Mouse (Mus musculus): Measurements from ENCODE around the gene Hba-a2.
"Not testable (repeated sequence)": the region's sequence is repeated elsewhere in the genome, so short reads cannot be mapped to it uniquely, and the experiment has no call there.

Hba-a2 gene

GRCm38 (mm10) chr11:32283091-32283777, 13.1 kb upstream of the Hba-a2 start, which contains the start of gene Hba-a1:
Gene Hba-a1, plus strand, starts transcription at chr11:32283511.
- not testable (repeated sequence) for DNase-seq (ENCODE audit: extremely low spot score)

DNA sequence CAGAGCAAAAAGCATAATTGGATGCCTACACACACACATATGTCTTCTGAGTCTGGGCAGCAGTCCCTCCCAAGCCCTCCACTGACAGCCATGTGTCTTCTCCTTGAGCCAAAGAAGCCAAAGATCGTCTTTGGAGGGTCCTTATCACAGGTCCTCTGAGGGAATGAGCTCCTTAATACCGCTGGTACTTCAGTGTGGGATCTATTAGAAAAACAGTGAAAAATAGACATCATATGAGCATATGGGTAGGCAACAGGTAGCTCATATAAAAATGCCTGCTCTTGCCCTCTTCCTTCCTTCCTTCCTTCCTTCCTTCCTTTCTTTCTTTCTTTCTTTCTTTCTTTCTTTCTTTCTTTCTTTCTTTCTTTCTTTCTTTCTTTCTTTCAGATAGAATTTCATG, 11.7 kb upstream of the Hba-a2 start:
- DNase-seq (ENCODE audit: extremely low spot score), result not testable (repeated sequence)

DNA sequence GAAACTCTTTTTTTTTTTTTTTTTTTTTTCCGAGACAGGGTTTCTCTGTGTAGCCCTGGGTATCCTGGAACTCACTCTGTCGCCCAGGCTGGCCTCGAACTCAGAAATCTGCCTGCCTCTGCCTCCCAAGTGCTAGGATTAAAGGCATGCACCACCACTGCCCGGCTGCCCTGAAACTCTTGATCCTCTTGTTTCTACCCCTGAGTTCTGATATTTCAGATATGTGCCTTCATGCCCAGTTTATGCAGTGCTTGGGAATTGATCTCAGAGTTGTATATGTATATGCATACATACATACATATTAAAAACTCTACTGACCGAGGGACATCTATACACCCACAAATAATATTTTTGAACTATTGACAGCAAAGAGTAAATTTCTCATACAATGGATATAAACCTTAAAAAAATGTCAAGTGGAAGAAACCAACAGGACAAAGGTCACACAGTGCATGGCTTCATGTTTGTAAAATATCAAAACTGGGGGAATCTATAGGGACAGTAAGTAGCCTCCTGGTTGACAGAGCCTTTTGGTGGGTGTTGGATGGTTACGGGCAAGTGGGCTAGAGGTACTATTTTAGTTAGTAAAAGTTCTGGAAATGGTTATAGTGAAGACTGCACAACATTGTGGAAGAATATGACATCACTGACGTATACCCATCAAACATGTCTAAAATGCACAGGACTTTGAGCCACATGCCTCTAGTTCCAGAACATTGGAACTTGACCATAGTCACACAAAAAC, 11.1 kb upstream of the Hba-a2 start:
- no peak for DNase-seq (ENCODE audit: extremely low spot score)

- not testable (repeated sequence) for DNase-seq (ENCODE audit: extremely low spot score)
Measured at GRCm38 (mm10) chr11:32285887-32286286, 10.4 kb upstream of the Hba-a2 start.

- DNase-seq (ENCODE audit: extremely low spot score), result peak; percentile 55
Measured at GRCm38 (mm10) chr11:32286695-32287492, 9.4 kb upstream of the Hba-a2 start, which contains the start of gene Hbq1b. Gene Hbq1b, plus strand, starts transcription at chr11:32286965.

GRCm38 (mm10) chr11:32287493-32287825, 8.8 kb upstream of the Hba-a2 start:
- no peak for DNase-seq (ENCODE audit: extremely low spot score)

GRCm38 (mm10) chr11:32292819-32293218, 3.5 kb upstream of the Hba-a2 start:
- not testable (repeated sequence) for DNase-seq (ENCODE audit: extremely low spot score)

DNA sequence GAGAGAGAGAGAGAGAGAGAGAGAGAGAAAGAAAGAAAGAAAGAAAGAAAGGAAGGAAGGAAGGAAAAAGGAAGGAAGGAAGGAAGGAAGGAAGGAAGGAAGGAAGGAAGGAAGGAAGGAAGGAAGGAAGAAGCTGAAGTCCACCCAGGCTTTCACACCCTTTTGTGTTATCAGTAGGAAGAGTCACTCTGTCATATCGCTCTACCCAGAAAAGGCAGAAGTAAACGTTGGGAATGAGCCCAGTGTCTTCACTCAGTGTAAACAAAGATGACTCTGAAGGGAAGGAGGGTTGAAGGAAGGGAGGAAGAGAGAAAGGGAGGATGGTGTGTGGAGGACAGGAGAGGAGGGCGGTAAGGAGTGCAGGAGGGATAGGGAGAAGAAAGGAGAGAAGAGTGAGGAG, 2.8 kb upstream of the Hba-a2 start:
- DNase-seq (ENCODE audit: extremely low spot score), result not testable (repeated sequence)

GRCm38 (mm10) chr11:32297417-32297816, 1.1 kb downstream of the Hba-a2 start:
- DNase-seq (ENCODE audit: extremely low spot score), result not testable (repeated sequence)

GRCm38 (mm10) chr11:32297866-32298531, 1.7 kb downstream of the Hba-a2 start:
- DNase-seq (ENCODE audit: extremely low spot score), result no peak

GRCm38 (mm10) chr11:32298532-32298918, 2.2 kb downstream of the Hba-a2 start:
- no peak for DNase-seq (ENCODE audit: extremely low spot score)

- DNase-seq (ENCODE audit: extremely low spot score), result not testable (repeated sequence)
Measured at GRCm38 (mm10) chr11:32299865-32300264, 3.6 kb downstream of the Hba-a2 start, which contains the start of gene Hbq1a. Gene Hbq1a, plus strand, starts transcription at chr11:32300069.

GRCm38 (mm10) chr11:32300279-32301267, 4.3 kb downstream of the Hba-a2 start:
- no peak for DNase-seq (ENCODE audit: extremely low spot score)

- no peak for DNase-seq (ENCODE audit: extremely low spot score)
Measured at GRCm38 (mm10) chr11:32301506-32301905, 5.2 kb downstream of the Hba-a2 start.

GRCm38 (mm10) chr11:32302824-32303419, 6.6 kb downstream of the Hba-a2 start:
- DNase-seq (ENCODE audit: extremely low spot score), result no peak

DNA sequence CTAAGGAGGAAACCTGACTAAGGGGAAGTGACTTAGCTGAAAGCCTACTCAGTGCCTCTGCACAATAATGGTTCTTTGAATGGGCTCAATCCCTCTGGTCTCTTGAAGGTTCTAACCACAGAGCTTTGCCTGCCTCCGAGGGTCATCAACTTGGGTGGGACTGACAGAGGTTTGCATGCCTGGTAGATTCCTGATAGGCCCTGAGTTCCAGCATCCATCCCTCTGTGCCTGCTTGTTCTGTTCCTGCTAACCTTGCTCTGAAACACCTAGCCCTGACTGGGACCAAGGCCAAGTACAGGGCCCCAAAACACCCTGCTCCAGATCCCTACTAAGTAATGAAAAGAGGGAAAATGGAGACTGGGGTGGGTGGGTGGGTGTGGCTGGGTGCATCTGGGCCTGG, 7.2 kb downstream of the Hba-a2 start:
- DNase-seq (ENCODE audit: extremely low spot score), result no peak

DNA sequence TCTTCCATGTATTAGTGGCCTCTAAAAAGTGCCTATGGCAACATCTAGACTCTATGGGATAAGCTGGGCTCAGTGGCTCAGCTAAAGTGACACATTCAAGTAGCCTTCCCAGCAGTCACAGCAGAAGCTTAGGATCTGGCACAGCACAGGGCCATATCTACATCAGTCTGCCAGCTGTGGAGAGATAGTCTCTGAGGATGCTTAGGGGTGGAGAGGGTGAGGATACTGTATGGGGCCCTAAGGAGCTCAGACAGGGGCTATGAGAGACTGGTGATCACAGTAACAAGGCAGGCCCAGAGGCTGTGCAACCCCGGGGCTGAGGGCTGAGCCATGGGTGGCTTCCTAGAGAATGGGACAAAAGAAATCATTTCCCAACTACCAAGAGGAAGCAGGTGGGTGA, 10.7 kb downstream of the Hba-a2 start:
- DNase-seq (ENCODE audit: extremely low spot score), result no peak

DNA sequence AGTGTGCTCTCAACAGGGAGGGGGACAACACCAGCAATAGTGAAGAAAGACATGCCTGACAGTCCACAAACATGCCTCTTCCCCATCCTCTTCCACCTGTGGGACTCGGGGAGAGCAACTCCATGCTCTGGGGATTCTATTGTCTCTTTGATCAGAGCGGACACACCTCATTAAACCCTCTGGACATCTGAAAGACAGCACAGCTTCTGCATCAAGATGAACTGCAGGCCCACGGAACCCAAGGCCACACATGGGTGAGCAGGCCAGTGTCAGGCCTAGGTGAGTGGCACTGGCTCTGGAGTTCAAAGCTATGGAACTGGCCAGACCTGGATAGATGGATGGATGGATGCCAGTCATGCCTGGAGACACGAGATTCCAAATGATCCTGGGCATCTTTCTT, 13.2 kb downstream of the Hba-a2 start:
- DNase-seq (ENCODE audit: extremely low spot score), result no peak

GRCm38 (mm10) chr11:32309928-32310327, 13.6 kb downstream of the Hba-a2 start:
- DNase-seq (ENCODE audit: extremely low spot score), result no peak

- DNase-seq (ENCODE audit: extremely low spot score), result no peak
Measured at GRCm38 (mm10) chr11:32316009-32316408, 19.7 kb downstream of the Hba-a2 start.
